Mouse (Mus musculus) C2C12 (cell line): Measurements from ENCODE around the gene Palm2.

Experiments
- CEBPB ChIP-seq: IDR thresholded peaks from one replicate; pipeline ENCODE4 v1.6.1; 2011; ENCODE audit warnings: low read depth, mild to moderate bottlenecking, control low read depth, moderate library complexity
- CTCF ChIP-seq: IDR thresholded peaks from one replicate; pipeline ENCODE4 v1.5.1; 2011; ENCODE audit not compliant: control insufficient read depth, insufficient read depth, insufficient read length
- MYOG ChIP-seq: IDR thresholded peaks from one replicate; pipeline ENCODE4 v1.6.1; 2011; ENCODE audit not compliant: control insufficient read depth, insufficient read length; ENCODE audit errors: extremely low read depth
- USF1 ChIP-seq: IDR thresholded peaks from one replicate; pipeline ENCODE4 v1.6.1; 2011; ENCODE audit warnings: low read depth, mild to moderate bottlenecking, control low read depth, moderate library complexity

GRCm38 (mm10) chr4:57561055-57561454, 127.0 kb downstream of the Palm2 start:
- TF ChIP-seq CTCF (no peak), CEBPB (no peak), MYOG (no peak), USF1 (no peak)
